Mouse (Mus musculus) G1E-ER4 (cell line): ENCODE measurements around the gene Dusp23. TPM values are rescaled to one million over a fixed set of nuclear protein-coding genes. Genes with fewer than 3 reads are reported as not detected.

ENCODE experiments used
- GATA1 ChIP-seq: IDR thresholded peaks from one replicate; pipeline ENCODE4 v1.8.0; 2012; ENCODE audit warnings: low read length, inconsistent platforms
- polyA plus RNA-seq: library from polyadenylated mRNA; stranded (reverse); fragments of >175 nt; gene quantifications from 2 replicates; pipeline ENCODE4 v1.2.3, GENCODE M21; 2012

Gene Dusp23
- polyA plus RNA-seq, 1 experiment = not detected

DNA sequence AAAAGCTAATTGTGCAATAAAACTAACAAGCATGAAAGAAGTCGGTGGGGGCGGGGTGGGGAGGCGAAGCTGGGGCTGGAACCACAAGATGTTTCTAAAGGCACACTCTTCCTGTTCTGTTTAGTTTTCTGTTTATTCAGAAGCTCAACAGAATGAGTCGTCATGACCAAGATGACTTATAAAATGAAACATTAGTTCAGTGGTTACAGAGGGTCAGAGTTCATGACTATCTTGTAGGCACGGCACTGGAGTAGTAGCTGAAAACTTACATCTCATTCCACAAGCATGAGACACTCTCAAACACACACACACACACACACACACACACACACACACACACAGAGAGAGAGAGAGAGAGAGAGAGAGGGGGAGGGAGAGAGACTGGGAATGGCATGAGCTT lies 3.5 kb upstream of the Dusp23 start:
- TF ChIP-seq GATA1 = no peak

DNA sequence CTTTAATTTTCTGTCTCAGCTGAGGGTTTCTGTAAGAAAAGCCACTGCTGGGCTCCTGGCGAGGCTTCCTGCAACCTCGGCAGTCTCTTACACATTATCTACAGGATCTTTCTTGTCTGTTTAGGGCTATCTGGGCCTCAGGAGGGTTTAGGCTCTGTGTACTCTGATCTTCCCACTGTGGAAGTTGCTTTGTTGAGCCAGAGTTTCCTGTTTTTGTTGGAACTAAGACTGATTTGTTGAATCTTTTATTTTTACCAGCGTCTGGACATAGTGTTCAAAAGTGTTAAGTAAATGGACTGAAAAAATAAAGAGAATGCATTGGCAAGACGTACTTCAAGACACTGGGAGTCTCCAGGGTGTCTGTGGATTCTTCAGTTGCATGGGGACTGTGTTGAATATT lies 2.5 kb upstream of the Dusp23 start:
- TF ChIP-seq GATA1 = no peak

DNA sequence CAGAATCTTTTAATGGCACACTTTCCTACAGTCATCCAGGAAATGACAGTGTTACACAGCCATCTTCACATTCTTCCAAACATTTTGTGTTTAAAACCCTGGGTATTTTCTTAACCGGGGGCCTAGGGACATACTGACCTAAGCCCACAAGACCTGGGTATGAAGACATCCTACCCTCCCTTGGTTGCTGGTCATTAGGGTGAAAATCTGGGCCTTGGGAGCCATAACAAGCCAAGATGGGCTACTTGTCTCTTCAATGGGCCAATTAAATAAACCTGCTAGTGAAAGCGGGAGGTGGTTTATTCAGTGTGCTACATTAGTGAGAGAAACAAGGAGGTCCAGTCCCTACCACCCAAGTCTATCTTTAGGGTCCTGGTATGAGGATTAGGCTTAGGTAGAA lies 1.4 kb upstream of the Dusp23 start:
- no peak for TF ChIP-seq GATA1

DNA sequence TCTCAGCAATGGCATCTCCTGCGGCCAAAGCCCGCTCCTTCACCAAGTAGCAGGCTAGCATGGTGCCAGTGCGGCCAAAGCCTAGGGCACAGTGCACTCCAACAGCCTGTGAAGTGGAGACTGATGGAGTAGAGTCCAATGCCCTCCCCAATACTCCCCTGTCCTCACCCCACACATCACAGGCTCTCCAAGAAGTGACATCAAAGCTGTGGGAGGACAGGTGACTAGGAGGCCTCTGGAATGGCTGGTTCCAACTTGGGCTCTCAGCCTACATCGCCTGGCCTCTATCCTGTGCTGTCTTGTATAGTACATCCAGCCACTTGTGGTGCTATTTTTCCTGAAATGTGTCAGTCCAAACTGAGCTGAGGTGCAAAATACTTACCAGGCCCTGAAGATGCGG lies 1.0 kb downstream of the Dusp23 start:
- TF ChIP-seq GATA1 = no peak

DNA sequence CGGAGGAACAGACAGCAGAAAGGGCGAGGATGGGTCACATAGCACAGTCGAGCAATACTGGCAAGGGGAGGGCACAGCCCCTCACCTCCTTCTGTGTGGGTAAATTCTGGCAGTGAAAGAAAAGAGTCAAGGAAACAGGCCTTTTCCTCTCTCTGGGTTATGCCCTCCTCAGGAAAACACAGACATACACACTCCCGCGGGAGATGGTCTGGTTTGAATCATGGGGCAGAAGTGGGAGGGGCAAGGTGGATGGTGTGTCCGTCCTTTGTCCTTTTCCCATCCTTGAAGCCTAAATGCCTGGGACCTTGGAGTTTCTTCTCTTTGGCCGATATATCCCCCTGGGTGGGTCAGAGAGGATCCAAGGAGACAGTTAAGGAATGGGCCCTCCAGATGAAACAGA lies 2.9 kb downstream of the Dusp23 start:
- TF ChIP-seq GATA1 = no peak

DNA sequence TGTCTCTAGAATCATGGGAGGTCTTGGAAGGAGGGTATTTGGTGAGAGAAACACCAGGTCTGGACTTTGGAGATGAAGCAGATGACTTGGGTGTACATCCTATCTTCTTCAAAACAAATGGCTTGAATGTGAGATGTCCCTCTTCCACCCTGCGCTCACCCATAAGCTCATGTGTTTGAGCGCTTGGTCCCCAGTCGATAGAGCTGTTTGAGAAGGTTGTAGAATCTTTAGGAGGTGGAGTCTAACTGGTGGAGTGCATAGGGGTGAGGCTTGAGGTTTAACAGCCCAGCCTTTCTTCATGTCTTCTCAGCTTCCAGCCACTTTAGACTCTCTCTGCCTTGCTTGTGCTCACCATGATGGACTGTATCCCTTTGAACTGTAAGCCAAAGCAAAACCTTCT lies 6.5 kb downstream of the Dusp23 start:
- no peak for TF ChIP-seq GATA1

DNA sequence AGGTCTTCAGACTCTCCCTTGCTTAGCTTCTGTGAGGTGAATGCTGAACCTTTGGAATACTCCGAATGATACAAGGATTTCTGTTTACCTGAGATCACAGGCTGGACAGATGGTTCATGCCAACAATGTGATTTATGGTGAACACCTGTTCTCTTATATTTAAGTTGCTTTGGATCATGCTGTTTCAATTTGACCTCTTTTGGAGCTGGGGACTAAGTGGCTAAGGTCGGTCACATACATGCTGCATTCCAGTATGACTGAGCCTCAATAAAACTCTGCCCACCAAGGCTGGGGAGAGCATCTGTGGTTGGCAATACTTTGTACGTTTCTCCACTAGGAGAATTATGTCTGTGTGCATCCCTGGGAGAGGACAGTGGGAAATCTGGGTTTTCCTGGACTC lies 8.7 kb downstream of the Dusp23 start:
- TF ChIP-seq GATA1 = no peak

DNA sequence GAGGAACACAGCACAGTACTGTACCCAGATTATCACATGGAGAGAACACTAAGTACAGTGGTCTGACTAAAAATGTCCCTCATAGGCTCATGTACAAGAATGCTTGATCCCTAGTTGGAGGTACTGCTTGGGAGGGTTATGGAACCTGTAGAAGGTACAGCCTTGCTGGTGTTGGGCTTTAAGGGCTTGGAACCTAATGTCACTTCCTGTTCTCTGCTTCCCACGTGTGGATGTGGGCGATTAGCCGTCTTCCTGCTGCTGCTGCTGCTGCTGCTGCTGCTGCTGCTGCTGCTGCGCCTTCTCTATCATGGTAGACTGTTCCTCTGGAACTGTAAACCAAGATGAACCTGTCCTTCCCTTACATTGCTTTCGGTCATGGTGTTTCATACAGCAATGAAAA lies 9.2 kb downstream of the Dusp23 start:
- TF ChIP-seq GATA1 = no peak

DNA sequence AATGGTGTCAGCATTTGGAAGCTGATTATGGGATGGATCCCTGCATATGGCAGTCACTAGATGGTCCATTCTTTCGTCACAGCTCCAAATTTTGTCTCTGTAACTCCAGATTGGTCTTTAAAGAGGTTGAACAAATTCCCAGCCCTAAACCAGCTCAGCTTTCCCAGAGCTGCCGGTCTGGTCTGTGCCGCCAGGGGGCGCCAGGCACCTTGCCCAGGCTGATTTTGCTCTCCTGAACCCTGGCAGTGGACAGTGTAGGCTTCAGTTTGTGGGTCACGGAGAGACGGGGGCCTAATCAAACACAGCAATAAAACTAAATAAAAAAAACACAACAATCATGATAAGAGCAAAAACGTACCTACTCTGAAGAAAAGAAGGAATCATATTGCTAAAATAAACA lies 13.5 kb downstream of the Dusp23 start:
- TF ChIP-seq GATA1 = no peak

DNA sequence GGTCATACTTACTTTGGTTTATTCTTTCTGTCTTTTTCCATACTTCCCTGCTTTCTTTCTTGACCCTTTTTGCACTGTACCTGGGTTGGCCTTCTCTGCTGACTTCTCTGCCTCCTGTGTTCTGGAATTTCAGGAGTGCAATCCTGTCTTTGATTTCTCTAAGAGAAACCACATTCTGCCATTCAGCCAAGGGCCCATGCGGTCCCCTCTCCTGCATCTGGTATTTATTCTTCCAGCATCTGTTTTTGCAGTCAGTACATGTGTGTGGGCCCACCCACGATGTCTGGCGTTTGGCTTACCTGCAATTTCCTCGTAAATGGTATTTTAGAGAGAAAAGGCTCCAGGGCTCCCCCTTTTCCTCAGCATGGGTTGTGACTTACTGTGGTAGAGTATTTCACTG lies 14.6 kb downstream of the Dusp23 start:
- TF ChIP-seq GATA1 = no peak

DNA sequence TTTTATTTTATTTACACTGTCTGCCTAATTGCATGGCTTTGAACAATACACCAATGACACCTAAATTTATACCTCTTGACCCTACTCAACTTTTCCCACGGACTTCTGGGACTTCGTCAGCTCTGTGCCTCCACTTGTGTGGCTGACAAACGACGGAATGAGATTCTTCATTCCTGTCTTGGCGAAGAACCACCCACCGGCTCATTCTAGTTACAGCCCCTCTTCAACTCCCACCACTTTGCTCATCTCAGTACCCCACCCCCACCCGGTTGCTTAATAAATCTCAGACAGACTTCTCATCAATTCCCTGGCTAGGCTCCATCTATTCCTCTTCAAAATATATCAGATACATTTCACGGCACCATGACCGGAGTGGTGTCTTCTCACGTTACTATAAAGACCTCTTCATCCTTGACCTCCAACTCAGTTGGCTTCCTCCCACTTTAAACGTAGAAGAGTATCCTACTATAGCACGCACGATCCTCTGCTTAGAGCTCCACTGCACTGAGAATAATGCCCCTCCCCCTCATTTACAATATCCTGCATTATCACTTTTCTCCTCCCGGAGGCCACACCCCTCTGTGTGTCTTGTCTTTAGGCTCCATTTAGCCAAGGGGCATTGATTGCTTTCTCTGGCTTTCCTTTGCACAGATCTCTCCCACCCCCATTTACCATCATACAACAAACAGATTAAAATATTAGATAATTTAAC lies 15.2 kb downstream of the Dusp23 start:
- no peak for TF ChIP-seq GATA1

DNA sequence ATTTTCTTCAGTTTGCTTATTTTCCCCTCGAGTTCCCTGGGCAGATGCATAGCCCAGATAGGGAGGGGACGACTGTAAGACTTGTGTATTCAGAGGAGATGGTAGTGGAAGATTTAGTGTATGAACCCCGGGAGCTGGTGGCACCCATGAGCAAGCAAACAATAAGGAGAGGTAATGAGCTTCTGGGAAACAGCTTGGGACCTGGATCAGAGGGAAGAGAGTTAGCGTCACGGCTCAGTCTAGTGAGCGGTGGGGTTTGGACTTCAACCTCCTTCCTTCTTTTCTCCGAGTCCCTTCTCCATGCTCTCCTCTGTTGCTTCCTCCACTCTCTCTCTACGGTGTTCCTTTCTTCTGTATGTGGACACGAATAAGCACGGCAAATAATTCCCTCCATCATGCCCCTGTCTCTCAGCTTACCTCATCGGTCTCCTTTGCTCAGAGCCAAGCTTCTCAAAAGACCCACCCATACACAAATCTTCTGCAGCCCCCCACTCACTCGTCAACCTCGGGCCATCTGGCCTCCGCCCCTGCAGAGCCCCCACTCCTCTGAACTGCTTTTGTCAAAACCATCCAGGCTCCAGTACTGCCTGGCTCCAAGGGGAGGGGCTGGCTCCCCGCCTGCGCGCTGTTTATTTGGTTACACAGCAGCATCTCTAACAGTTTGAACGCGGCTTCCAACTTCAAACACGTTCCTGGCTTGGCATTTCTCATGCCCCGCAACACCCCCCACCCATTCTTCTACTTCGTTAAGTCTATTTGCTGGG lies 16.0 kb downstream of the Dusp23 start:
- no peak for TF ChIP-seq GATA1

DNA sequence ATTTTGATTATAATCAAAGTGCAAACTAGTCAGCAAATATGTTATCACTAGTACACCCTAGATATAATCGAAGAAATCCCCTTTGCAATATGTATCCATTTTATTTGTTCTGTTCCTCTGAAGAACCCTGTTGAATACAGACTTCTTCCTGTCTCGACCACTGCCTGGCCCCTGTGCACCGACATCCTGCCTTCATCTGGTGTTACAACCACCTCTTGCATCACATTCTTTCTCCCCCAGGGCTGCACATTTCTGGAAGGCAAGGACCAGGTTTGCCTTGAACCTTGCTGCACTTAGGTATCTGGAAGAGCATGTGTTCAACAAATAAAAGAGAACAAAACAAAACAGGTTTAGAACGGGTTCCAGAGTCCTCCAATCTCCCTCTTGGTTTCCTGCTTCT lies 17.4 kb downstream of the Dusp23 start:
- no peak for TF ChIP-seq GATA1

DNA sequence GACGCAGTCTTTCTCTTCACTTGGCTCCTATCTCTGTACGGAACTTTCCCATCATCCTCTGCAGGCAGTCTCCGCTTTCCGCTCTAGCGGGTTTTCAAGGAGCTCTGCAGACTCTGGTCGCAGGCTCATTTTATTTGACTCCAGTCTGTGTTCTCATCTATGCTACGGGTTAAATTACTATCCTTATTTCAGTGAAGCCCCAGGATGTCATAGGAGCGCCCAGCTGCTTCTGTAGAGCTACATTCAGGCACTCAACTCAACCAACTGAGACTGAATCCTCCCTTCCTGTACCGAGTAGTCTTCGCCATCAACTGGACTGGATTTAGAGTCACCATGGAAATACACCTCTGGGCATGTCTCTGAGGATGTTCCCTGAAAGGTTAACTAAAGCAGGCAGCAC lies 18.1 kb downstream of the Dusp23 start:
- no peak for TF ChIP-seq GATA1

DNA sequence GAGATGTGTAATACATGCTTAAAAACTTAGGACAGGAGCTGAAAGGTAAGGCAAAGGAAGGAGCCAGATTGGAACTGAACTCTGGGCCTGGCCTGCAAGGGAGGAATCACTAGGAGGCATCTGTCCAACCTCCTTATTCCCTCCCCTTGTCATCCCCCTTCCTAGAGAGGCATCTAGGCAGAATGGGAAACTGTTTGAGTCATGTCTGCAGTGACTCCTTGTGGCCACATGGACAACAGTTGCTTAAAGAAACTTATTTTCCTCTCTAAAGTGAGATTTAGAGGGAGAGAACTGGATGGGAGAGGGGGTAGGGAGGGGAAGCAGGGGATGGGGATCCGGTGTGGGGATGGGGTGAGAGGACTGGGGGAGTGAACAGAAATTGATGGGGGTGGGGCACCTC lies 20.0 kb downstream of the Dusp23 start:
- TF ChIP-seq GATA1 = no peak

DNA sequence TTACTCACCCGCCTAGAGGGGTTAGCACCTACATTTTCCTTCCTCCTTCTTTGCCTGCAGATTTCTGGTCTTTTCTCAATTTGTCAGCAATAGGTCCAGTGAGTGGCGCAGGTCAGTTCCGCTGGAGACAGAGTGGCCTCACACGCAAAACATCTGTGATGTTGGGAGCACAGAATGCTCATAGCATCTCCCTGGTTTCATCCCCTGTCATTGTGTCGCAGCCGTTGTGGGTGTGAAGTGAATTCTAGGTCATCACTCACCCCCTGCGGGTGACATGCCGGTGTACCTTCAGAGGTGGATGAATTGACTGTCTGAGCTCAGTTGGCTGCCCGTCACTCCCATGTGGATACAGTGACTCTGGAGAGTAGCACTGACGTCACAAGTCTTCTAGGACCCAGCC lies 21.5 kb downstream of the Dusp23 start:
- no peak for TF ChIP-seq GATA1

DNA sequence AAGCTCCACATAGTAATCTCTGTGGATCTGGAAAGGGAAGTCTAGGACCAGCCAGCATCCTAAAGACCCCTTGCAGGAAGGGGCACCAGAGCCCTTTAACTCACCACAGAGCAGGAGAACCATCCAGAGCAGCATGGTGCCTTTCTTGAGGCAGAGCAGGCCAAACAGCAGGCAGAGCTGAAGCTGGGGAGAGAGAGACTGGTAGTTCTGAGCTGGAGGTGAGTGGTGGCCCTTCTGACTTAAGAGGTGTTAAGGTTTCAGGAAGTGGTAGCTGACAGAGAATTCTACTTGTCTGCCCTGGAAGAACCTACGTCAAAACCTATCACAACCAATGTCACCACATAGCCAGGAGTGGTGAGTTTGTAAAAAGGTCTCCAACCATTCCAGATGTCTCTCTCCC lies 30.4 kb downstream of the Dusp23 start, which contains the start of gene Fcrl6:
Gene Fcrl6, minus strand, starts transcription at position 226 of the 400 bp plus-strand sequence.
- no peak for TF ChIP-seq GATA1
